Mouse (Mus musculus): ENCODE results near the gene Arhgef25.
A peak's percentile ranks its signal among the peaks of the same experiment; 100 is the strongest.

Arhgef25 gene

GRCm38 (mm10) chr10:127185101-127185500 lies 4.8 kb downstream of the Arhgef25 start:
- DNase-seq, result peak; percentile 33

GRCm38 (mm10) chr10:127183759-127184158 lies 6.1 kb downstream of the Arhgef25 start:
- DNase-seq, result peak; percentile 59

GRCm38 (mm10) chr10:127182624-127183023 lies 7.3 kb downstream of the Arhgef25 start:
- no peak for DNase-seq

GRCm38 (mm10) chr10:127181566-127181965 lies 8.3 kb downstream of the Arhgef25 start:
- no peak for DNase-seq

- no peak for DNase-seq
Observed at GRCm38 (mm10) chr10:127180695-127181047, 9.2 kb downstream of the Arhgef25 start.

GRCm38 (mm10) chr10:127179871-127180694 lies 9.8 kb downstream of the Arhgef25 start, which contains the start of gene Slc26a10:
TSS of gene Slc26a10 (minus strand) at chr10:127180645.
- peak; percentile 59 for DNase-seq

- DNase-seq, result no peak
Observed at GRCm38 (mm10) chr10:127178286-127179027, 11.4 kb downstream of the Arhgef25 start.

GRCm38 (mm10) chr10:127177719-127178118 lies 12.2 kb downstream of the Arhgef25 start:
- peak; percentile 91 for DNase-seq

GRCm38 (mm10) chr10:127177235-127177634 lies 12.6 kb downstream of the Arhgef25 start:
- DNase-seq, result no peak

GRCm38 (mm10) chr10:127176756-127177155 lies 13.1 kb downstream of the Arhgef25 start:
- DNase-seq, result no peak

- no peak for DNase-seq
Observed at GRCm38 (mm10) chr10:127176228-127176627, 13.7 kb downstream of the Arhgef25 start.

GRCm38 (mm10) chr10:127174170-127174569 lies 15.7 kb downstream of the Arhgef25 start:
- no peak for DNase-seq

GRCm38 (mm10) chr10:127173148-127174065 lies 16.5 kb downstream of the Arhgef25 start:
- no peak for DNase-seq

- no peak for DNase-seq
Observed at GRCm38 (mm10) chr10:127171631-127172200, 18.2 kb downstream of the Arhgef25 start.

- peak; percentile 84 for DNase-seq
Observed at GRCm38 (mm10) chr10:127170837-127171272, 19.0 kb downstream of the Arhgef25 start.

- peak; percentile 74 for DNase-seq
Observed at GRCm38 (mm10) chr10:127170002-127170401, 19.9 kb downstream of the Arhgef25 start.

GRCm38 (mm10) chr10:127167614-127168192 lies 22.2 kb downstream of the Arhgef25 start:
- no peak for DNase-seq

GRCm38 (mm10) chr10:127166771-127167613 lies 22.9 kb downstream of the Arhgef25 start:
- DNase-seq, result no peak

- DNase-seq, result no peak
Observed at GRCm38 (mm10) chr10:127166404-127166715, 23.5 kb downstream of the Arhgef25 start.

- peak; percentile 67 for DNase-seq
Observed at GRCm38 (mm10) chr10:127165654-127166403, 24.1 kb downstream of the Arhgef25 start.

- DNase-seq, result no peak
Observed at GRCm38 (mm10) chr10:127165354-127165653, 24.6 kb downstream of the Arhgef25 start.

Data from embryo, embryonic 11 days (tissue).